Mouse (Mus musculus): ENCODE results near the gene Pla2r1.
A peak's percentile ranks its signal among the peaks of the same experiment; 100 is the strongest.

Pla2r1 gene

GRCm38 (mm10) chr2:60500583-60501116 is 52.5 kb downstream of the Pla2r1 start:
- no peak for DNase-seq

- no peak for DNase-seq
These were observed 73.2 kb downstream of the Pla2r1 start for GRCm38 (mm10) chr2:60479906-60480305.

- no peak for DNase-seq
These were observed 74.3 kb downstream of the Pla2r1 start for GRCm38 (mm10) chr2:60478778-60479177.

- no peak for DNase-seq
These were observed 84.0 kb downstream of the Pla2r1 start for GRCm38 (mm10) chr2:60468901-60469770.

DNA sequence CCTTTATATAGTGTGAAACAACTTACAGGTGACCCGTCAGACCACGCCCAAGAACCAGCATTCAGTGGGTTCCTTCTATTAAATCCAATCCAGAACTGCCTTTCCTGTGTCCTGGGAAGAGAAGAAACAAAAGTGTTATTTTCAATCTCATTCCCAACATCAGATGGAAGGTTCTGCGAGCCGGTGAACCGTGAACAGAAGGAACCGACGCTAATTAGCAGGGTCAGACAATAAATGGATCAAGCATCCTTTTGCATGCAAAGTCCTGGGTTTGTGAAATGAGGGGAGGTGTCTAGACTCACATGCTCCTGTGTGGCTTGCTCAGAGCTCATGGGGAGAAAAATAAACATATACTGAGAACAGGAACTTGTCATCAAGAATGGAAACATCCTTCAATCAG is 100.7 kb downstream of the Pla2r1 start:
- no peak for DNase-seq

DNA sequence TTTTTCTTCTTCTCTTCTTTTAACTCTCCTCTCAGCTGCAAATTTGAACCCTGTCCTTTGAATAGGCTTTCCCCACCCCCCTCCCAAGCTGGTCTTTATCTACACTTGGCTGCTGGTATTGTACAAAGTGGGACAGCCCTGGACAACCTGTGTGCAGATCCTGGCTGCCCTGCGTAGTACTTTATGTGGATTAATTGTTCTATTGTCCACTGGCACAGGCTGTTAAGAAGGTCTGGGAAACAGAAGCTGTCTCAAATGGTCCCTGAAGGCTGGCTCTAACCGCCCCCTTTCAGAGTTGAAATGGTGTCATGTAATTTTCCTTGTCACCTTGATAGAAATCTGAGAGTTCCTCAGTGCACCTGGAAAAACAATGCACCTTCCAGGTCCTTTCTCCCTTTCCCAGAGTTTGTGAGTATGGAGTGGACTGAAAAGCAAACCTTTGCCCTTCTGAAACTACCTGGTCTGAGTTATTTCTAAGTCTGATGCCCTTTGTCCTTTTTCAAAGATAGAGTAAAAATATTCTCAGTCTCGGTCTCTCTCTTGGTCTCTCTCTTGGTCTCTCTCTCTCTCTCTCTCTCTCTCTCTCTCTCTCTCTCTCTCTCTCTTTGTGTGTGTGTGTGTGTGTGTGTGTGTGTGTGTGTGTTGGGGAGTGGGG is 101.9 kb downstream of the Pla2r1 start:
- DNase-seq, result no peak

DNA sequence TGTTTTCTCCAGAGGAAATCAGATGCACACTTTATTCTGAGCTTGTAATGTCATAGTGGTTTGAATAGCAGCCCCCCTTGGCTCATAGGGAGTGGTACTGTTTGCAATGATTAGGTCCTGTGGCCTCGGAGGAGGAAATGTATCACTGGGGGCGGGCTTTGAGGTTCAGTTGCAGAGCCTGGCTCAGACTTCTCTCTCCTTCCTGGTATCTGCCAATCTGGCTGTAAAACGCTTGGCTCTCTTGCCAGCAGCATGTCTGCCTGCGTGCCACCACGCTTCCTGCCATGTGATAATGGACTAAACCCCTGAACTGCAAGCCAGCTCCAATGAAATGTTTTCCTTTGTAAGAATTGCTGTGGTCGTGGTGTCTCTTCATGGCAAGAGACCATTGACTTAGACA is 103.4 kb downstream of the Pla2r1 start:
- DNase-seq, result peak; percentile 15

DNA sequence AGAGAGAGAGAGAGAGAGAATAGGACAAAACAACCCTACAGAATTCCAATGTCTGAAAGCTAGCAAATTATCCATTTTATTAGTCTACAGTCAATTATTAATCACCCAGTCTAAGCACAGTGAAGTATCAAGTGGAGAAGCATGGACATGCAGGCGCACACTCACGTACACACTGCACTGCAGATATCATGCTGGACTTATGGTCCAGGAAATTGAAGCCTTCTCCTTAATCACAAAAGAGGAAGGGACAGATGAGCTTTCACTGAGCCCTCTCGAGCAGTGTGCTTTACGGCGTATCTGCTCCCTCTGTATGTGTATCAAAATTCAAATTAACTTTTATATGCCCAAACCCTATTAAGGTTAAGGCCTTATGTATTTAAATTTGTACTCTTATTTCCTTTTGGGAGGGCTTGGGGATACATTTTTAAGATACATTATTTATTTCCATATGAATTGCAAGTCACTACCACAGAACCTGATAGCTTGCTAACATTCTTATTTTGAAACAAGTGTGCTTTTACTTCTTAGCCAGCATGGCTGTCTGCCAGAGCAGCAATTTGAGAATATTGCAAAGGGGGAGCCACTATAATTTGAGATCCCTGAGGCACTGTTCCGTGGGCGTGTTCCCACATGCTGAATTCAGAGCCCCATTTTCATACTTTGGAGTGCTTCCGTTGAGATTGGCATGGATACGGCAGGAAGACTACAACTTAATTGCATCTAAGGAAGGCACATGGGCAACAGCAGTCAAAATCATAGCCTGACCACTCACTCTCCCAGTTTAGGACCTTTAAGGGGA is 108.2 kb downstream of the Pla2r1 start:
- DNase-seq, result no peak

DNA sequence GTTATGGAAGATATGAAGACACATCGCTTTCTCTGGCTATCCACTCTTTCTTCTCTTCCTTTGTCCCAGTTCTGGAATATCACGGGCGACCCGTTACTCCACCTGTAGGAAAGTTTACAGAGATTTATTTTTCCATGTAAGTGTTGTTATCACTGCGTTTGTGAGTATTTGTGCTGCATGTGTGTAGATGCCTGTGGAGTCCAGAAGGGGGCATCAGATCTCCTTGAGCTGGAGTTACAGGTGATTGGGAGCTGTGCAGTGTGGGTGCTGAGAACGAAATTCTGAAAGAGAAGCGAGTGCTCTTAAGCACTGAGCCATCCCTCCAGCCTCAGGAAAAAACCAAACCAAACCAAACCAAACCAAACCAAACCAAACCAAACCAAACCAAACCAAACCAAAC is 109.8 kb downstream of the Pla2r1 start:
- no peak for DNase-seq

DNA sequence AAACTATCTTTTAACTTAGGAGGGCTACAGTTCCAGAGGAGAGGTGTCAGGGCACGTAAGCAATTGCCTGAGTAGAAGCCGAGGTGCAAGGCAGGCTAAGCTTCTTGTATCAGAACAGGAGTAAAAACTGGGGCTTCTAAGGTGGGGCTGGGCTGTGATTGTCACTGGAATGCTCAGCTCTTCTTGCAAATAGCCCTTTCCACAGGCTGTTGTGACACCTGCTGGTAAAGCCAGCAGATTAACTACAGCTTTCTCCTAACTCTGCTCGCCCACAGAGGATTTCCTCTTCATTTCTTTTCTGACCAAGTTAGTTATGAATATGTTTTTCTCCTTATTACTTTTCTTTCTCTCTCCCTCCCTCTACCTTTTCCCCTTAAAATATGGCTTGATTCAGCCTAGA is 111.2 kb downstream of the Pla2r1 start:
- no peak for DNase-seq

GRCm38 (mm10) chr2:60436802-60437201 is 116.3 kb downstream of the Pla2r1 start:
- DNase-seq, result no peak

DNA sequence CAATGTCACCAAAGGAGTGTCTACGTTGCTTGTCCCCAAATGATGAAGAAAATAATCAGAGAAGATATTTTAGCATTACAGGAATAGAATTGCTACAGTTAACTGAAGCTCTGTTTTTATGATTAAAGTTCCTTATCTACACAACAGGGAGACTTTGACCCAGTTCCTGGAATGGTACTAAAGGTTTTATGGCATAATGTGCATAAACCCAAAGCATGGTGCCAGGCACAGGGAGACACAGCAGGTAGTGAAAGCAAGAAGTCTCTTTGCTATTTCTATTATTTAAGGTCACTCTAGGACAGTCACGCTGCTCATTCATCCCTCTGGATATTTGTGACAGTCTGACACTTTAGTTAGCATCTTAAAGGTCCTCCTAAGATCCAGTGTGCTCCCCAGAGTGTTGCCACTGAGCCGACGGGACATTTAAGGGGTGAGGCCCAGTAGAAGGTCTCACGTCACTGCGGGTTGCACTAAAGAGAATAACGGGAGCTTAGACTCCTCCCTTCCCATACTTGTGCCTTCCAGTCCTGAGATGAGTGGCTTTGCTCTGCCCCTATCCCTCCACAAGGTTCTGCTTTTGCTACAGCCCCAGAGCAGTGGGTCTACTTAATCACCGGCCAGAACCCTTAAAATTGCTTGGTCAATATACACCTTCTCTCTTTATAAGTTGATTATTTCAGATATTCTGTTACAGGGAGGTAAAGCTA is 122.6 kb downstream of the Pla2r1 start:
- DNase-seq, result no peak

DNA sequence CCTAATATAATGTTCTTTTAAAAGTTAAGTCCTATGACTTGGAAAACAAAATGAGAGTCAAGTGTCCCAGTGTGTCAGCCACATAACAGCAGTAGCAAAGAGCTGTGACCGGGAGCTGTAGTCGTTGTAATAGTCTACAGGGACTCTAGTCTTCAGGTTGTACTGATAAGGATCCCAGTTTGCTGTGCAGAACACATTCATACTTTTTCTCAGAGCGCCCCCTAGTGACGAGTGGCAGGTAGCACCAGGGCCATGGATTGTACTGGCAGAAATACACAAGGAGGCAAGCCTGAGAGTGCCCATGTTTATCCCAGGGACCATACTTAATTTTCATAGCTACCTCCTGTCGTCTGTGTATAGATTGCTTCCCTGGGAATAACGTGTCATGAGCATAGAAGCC is 135.0 kb downstream of the Pla2r1 start:
- peak; percentile 84 for DNase-seq

DNA sequence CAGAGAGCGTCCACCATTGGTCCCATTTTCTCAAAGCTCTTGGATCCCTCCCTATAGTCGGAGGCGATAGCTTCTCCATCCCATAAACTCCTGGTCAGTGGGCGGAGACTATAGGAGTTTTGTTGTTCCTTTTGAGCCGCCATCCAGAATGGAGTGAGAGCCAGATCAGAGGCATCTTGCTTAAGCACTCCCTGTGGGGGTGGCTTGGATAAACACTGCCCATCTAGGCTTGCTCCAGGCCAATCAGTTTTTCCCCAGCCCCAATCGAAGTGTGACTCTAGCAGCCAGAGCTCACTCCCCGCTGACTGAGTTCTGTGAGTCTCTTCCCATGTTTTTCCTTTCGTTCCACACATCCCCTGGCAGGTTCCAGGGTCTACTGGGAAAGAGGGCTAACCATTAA is 138.8 kb downstream of the Pla2r1 start:
- no peak for DNase-seq

GRCm38 (mm10) chr2:60413006-60413650 is 140.0 kb downstream of the Pla2r1 start:
- no peak for DNase-seq

GRCm38 (mm10) chr2:60411181-60411580 is 141.9 kb downstream of the Pla2r1 start:
- no peak for DNase-seq

DNA sequence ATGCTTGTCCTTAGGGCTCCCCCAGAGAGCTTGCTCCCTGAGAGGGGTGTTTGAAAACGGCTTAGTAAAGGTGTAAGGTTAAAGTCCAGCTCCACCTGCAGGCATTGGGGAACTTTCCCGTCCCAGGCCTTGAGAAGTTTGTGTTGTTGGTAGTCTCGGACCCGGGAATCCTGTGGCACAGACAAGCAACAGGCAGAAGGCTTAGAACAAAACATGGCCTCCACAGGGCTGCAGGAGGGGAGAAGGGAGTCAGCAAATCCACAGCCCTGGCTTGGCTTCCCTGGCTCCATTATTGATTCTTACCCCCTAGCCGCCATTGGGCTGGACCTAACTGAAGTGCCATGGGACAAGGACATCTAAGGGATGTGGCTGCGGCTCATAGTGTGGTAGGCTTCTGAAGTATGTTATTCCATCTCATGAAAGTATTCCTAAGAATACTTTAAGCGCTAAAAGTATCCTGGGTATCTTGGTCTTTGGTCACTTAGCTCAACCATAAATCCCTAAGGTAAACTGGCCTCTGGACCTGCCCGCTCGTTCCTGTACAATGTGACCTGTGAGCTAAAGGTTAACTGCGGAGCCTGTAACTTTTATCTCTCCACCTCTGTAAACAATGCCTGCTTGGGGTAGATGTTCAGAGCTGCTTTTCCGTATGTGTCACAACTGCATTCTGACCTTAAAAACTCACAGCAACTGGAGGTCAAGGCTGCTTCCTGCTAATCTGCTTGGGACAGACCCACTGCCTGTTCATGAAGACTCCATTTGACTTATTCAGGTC is 142.9 kb downstream of the Pla2r1 start:
- DNase-seq, result no peak

- DNase-seq, result no peak
These were observed 143.9 kb downstream of the Pla2r1 start for GRCm38 (mm10) chr2:60409194-60409593.

- DNase-seq, result no peak
These were observed 145.7 kb downstream of the Pla2r1 start for GRCm38 (mm10) chr2:60407387-60407786.

DNA sequence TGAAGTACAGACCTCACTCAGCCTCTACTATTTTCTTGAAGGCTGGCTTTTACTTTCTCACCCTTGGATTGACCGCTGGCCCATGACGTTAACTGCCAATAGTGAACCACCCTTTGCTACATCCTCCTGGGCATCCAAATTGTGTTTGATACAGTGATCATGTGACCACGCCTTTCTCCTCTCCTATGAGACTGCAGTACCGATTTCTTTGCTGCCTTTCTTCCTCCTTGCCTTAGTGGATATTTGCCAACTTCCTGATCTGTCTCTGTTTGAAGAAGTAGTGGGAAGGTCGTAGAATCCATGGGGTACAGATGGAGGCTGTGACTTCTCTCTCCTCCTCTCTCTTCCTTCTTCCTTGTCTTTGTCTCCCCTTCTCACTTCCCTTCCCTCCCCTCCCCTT is 147.7 kb downstream of the Pla2r1 start:
- DNase-seq, result no peak

- DNase-seq, result no peak
These were observed 148.3 kb downstream of the Pla2r1 start for GRCm38 (mm10) chr2:60404763-60405162.

All from thymus, postnatal 14 days (tissue).